Mouse (Mus musculus): ENCODE data around the gene Atf4.

DNA sequence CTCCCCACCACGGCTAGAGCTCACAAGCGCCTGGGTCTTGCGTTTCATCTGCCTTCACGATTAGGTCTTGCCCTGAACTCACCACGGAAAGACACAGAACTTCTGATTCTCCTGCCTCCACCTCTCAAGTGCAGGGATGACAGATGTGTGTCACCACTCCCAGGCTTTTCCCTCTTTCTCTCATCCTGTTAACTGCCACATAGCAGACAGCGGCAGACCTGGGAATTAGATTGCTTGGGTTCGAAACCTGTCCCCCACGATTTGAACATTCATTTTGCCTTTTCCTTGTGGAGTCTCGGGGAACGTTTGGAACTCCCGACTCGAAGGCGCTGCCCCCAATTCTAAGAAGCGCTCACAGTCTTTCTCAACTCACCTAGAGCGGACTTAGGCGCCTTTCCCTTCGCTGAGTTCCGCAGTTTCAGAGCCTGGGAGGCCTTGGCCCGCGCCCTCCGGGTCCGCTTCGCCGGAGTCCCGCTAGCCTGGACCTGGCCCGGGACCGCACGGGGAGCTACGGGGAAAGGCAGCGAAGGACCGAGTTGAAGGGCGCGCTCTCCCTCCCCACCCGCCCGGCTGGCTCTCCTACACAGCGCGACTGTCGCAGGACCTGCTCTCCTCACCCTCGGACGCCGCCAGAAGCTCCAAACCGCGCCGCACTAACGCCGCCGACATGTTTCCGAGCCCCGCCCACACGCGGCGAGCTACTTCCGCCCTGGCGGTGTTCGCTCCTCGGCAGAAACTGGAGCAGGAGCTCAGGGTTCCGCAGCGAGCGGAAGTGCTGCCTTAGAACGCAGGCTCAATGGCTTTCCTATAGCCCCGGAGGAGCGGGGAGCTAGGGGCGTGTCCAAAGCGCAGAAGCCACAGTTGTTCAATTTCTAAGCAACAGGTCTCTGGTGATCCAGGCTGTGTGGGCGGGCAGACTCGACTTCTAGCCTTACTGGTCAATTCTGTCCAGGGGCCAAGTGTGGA, 8.9 kb downstream of the Atf4 start, which contains the start of gene Rps19bp1:
- TF ChIP-seq CTCF (IDR thresholded peaks at IDR 0.05; ENCODE audit: low read depth, low read length) = no peak
- TF ChIP-seq POLR2AphosphoS5 (IDR thresholded peaks at IDR 0.05; ENCODE audit: insufficient replicate concordance, low read depth, low read length) = no peak

Measured in G1E (cell line).